Mouse (Mus musculus): Measurements from ENCODE around the gene Ddo. TPM values are rescaled to one million over a fixed set of nuclear protein-coding genes. Genes with fewer than 3 reads are reported as not detected.

The Ddo gene
- polyA plus RNA-seq, 1 experiment from 2014 or later, result 0.56 TPM

DNA sequence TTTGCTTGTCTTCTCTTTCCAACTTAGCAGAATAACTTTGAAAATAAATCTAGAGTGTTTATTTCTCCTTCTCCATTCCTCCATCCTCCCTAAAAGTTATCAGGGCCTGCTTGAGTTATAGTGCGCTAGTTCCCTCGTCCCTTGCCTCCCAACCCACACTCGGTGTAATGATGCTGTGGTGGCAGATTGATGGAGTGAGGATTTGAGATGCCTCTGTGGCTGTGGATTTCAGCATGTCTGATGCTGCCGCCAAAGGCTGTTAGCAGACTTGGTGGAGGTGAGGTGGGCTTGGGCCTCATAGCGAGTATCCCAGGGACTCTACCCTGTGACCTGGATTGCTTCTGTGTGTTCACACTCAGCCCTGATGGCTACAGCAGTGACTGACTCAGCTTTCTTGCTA lies 91.1 kb downstream of the Ddo start:
- WGBS, result 57% methylated on average over 5 of the region's 5 CpGs
- ATAC-seq (ENCODE audit: low read depth), result no peak
- Histone ChIP-seq H3K36me3 (no peaks in the 10 kb centered on the region), H3K27ac (replicated peaks) (peak overlapping the region; percentile 64), H3K27me3 (no peaks in the 10 kb centered on the region), H3K9ac (no peak overlapping the region), H3K4me1 (replicated peaks) (peaks cover 32% of the 10 kb centered on the region), H3K4me2 (no peak overlapping the region), H3K4me3 (no peak overlapping the region), H3K9me3 (no peaks in the 10 kb centered on the region)

DNA sequence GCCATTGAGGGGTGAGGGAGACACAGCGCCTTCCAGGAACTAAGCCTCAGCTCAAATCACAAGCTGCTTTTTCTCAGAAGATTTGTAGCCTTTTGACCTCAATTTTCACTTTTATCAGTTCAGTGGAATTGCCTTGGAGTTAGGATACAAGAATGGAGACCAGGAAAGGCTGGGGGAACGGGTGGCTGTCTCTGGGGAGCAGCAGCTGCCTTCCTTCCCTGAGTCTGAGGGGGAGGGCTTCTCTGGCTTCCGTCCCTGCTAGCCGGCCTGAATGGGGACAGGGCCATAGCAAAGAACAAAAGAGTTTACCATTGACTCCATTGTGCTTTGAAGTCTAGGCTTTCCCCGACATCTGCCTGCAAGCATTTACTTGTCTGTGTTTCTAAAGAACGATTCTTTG lies 94.5 kb downstream of the Ddo start:
- Histone ChIP-seq H3K4me1 (replicated peaks) (peaks cover 48% of the 10 kb centered on the region), H3K9ac (no peak overlapping the region), H3K27me3 (no peaks in the 10 kb centered on the region), H3K36me3 (no peaks in the 10 kb centered on the region), H3K4me3 (no peak overlapping the region), H3K4me2 (no peak overlapping the region), H3K9me3 (no peaks in the 10 kb centered on the region), H3K27ac (replicated peaks) (no peak overlapping the region)
- WGBS, result 21% methylated on average over 6 of the region's 6 CpGs
- ATAC-seq (ENCODE audit: low read depth), result 0 out of 2 replicates have a peak, but pooled peaks have one; percentile 23

DNA sequence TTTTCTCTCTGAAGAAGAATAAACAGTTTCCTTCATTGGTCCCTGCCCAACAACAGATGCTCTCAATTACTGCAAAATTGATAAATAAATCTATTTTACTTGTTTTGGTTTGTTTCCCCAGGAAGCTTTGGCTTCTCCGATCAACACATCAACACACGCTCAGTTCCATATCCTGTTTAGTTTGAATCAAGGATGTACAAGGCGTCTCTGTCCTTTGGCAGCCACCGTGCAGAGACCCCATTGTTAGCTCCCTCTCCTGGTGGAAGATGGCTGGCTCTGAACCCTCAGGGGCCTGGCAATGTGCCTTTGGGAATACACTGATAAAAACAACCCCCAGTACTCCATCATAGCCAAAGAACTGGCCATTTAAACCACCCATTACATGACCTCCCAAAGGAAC lies 95.3 kb downstream of the Ddo start:
- 27% methylated on average over 4 of the region's 4 CpGs for WGBS
- H3K36me3 ChIP-seq, result no peaks in the 10 kb centered on the region

GRCm38 (mm10) chr10:40725471-40725870 lies 95.7 kb downstream of the Ddo start:
- Histone ChIP-seq H3K27me3 (no peaks in the 10 kb centered on the region), H3K27ac (replicated peaks) (no peak overlapping the region), H3K36me3 (no peaks in the 10 kb centered on the region), H3K4me3 (no peak overlapping the region), H3K4me1 (replicated peaks) (peaks cover 40% of the 10 kb centered on the region), H3K9ac (no peak overlapping the region), H3K9me3 (no peaks in the 10 kb centered on the region), H3K4me2 (no peak overlapping the region)
- no peak for ATAC-seq (ENCODE audit: low read depth)
- 87% methylated on average over 4 of the region's 4 CpGs for WGBS

More for the DNA sequence above, 95.3 kb downstream of the Ddo start:
- no peak overlapping the region for H3K9ac ChIP-seq
- no peak for ATAC-seq (ENCODE audit: low read depth)
- H3K4me3 ChIP-seq, result no peak overlapping the region
- H3K9me3 ChIP-seq, result no peaks in the 10 kb centered on the region
- no peaks in the 10 kb centered on the region for H3K27me3 ChIP-seq
- H3K27ac ChIP-seq (replicated peaks), result no peak overlapping the region
- no peak overlapping the region for H3K4me2 ChIP-seq
- peaks cover 41% of the 10 kb centered on the region for H3K4me1 ChIP-seq (replicated peaks)

DNA sequence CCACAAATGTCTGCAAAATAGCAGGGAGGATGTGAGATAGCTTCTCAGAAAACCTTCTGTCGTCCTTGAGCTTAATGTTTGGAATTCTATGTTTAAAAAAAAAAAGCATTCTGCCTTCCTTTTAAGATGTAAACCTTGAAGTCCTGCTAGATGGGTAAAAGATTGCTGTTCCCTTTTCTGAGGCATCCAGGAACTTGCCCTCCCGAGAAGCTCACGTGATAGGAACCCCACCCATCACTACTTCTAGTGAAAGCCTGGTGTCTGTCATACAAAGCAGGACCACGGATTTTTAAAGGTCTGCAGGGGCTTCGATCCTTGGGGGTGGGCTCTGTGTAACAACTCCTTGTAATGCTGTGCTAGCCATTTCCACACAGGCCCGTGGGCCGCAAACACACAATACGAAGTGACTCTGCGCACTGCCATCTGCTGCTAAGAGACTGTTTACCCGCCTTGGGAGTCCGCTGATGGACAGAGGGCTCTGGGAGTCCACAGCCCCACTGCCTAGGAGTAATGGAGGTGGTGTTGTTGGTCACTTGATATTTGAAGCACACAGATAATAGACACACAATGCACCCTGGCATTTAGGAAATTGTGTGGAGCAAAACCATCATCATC lies 96.6 kb downstream of the Ddo start:
- H3K9ac ChIP-seq, result no peak overlapping the region
- no peaks in the 10 kb centered on the region for H3K9me3 ChIP-seq
- no peaks in the 10 kb centered on the region for H3K36me3 ChIP-seq
- peak overlapping the region; percentile 69 for H3K27ac ChIP-seq (replicated peaks)
- ATAC-seq (ENCODE audit: low read depth), result 0 out of 2 replicates have a peak, but pooled peaks have one; percentile 41
- no peak overlapping the region for H3K4me2 ChIP-seq
- H3K4me3 ChIP-seq, result no peak overlapping the region
- H3K4me1 ChIP-seq (replicated peaks), result peaks cover 33% of the 10 kb centered on the region
- 53% methylated on average over 11 of the region's 11 CpGs for WGBS
- H3K27me3 ChIP-seq, result no peaks in the 10 kb centered on the region

DNA sequence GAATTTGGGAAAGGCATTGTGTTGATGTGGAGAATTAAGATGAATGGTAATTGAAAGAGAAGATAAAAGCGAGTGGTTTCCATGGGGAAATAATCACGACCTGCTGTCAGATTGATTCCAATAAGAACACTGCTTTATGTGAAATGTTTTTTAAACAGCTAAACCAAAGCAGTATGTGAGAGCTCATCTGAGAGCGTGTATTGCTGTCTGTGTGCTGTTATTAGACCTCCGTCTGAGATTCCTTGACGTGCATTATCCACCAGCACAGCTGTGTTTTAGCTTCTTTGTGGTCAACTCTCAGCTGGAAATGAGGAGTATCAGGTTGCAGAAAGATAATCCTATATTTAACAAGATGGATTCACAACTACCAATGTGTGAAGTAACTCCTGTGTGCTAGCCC lies 97.2 kb downstream of the Ddo start:
- no peak for ATAC-seq (ENCODE audit: low read depth)
- Histone ChIP-seq H3K4me1 (replicated peaks) (peaks cover 33% of the 10 kb centered on the region), H3K9ac (no peak overlapping the region), H3K27me3 (no peaks in the 10 kb centered on the region), H3K4me2 (no peak overlapping the region), H3K36me3 (no peaks in the 10 kb centered on the region), H3K4me3 (no peak overlapping the region), H3K27ac (replicated peaks) (peak overlapping the region; percentile 69), H3K9me3 (no peaks in the 10 kb centered on the region)
- WGBS, result 27% methylated on average over 5 of the region's 5 CpGs

- peaks cover 18% of the 10 kb centered on the region for H3K4me1 ChIP-seq (replicated peaks)
- H3K36me3 ChIP-seq, result no peaks in the 10 kb centered on the region
- no peak overlapping the region for H3K4me3 ChIP-seq
- H3K9ac ChIP-seq, result no peak overlapping the region
- no peak overlapping the region for H3K27ac ChIP-seq (replicated peaks)
- 85% methylated on average over 5 of the region's 5 CpGs for WGBS
- no peak for ATAC-seq (ENCODE audit: low read depth)
- no peak overlapping the region for H3K4me2 ChIP-seq
- H3K9me3 ChIP-seq, result no peaks in the 10 kb centered on the region
- H3K27me3 ChIP-seq, result no peaks in the 10 kb centered on the region
Measured at GRCm38 (mm10) chr10:40730200-40730599, 100.4 kb downstream of the Ddo start.

Other genes starting within 250 kb of the Ddo start
- gene Slc22a16, start 59.7 kb upstream of the Ddo start, polyA plus RNA-seq (2015; fragmentation: Nextera tagmentation; extraction: Ambion mirVana), result not detected in 2 replicates
- 0.70 and 0.96 TPM in 2 replicates for gene Mettl24, start 53.3 kb downstream of the Ddo start, polyA plus RNA-seq (2015; fragmentation: Nextera tagmentation; extraction: Ambion mirVana)